Mouse (Mus musculus): ENCODE data around the gene Amy2a5.
"Not testable (repeated sequence)": the region's sequence is repeated elsewhere in the genome, so short reads cannot be mapped to it uniquely, and the experiment has no call there.

Amy2a5 gene

GRCm38 (mm10) chr3:113258737-113259136, at the start of gene Amy2a5:
Amy2a5 (minus strand) TSS chr3:113258837.
- DNase-seq, result not testable (repeated sequence)

GRCm38 (mm10) chr3:113291349-113291748, 32.7 kb upstream of the Amy2a5 start, which contains the start of gene Amy2a4:
Amy2a4 (minus strand) TSS chr3:113291449.
- not testable (repeated sequence) for DNase-seq

- DNase-seq, result not testable (repeated sequence)
These were observed 21.6 kb upstream of the Amy2a5 start for GRCm38 (mm10) chr3:113280285-113280684.

GRCm38 (mm10) chr3:113279586-113279985, 20.9 kb upstream of the Amy2a5 start:
- not testable (repeated sequence) for DNase-seq

GRCm38 (mm10) chr3:113227115-113227514, 31.5 kb downstream of the Amy2a5 start:
- no peak for DNase-seq
